Mouse (Mus musculus) heart, adult 2 months (tissue): ENCODE measurements around the gene Polr2e.
A peak's percentile ranks its signal among the peaks of the same experiment; 100 is the strongest.

ENCODE experiments used
- CTCF ChIP-seq: fragments of 200-600 bp; IDR thresholded peaks from 2 replicates; pipeline ENCODE4 v1.8.1; 2022; ENCODE audit warnings: antibody characterized with exemption, mild to moderate bottlenecking, moderate library complexity
- EP300 ChIP-seq: fragments of 200-500 bp; IDR thresholded peaks from 2 replicates; pipeline ENCODE4 v1.6.1; 2011; ENCODE audit warnings: low read depth, low read length, control low read depth; ENCODE audit not compliant: insufficient read depth
- POLR2A ChIP-seq: fragments of 200-500 bp; IDR thresholded peaks from 2 replicates; pipeline ENCODE4 v1.6.1; 2011; ENCODE audit warnings: mild to moderate bottlenecking, low read depth, low read length, control low read depth; ENCODE audit not compliant: insufficient read depth

DNA sequence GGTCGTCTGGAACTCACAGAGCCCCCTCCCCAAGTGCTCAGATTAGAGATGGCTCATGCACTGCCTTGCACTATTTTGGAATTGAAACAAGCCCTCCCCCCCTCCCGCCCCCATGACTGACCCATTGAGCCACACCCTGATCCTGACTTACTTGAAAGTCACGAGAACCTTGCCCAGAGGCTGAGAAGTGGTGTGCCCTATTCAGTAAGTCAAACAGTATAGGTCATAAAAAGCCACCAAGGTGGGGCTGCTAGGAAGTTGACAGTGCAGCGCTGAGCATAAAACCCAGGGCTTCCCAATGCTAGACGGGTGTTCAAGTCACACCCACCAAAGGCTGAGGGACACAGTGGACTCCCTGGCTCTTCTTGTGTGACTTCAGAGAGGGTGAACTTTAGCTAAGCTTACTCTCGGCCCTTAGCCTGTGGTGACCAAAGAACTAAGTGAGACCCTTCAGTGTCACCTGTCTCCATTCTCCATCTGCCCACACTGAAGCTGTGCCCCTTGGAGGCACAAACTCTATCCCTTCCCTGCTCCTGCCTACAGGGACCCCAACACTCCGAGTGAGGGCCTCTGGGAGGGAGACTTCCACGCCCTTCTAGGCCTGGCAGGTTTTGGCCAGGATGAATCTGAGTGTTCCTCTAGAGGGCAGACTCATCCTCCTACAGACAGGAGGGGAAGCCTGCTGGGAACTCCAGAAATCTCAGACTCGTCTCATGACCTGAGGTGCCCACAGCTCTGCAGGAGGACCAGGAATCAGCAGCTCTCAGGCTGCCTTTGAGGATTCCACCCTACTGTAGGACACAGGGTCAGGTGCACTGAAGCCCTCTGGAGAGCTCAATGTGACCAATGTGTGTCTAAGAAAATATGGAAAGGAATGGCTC, 5.8 kb downstream of the Polr2e start:
- TF ChIP-seq POLR2A (0 out of 2 replicates have a peak, but pooled peaks have one; percentile 14), CTCF (peak; percentile 76), EP300 (peak; percentile 71)
